Mouse (Mus musculus): ENCODE data around the gene Cmtm6.

Gene Cmtm6

DNA sequence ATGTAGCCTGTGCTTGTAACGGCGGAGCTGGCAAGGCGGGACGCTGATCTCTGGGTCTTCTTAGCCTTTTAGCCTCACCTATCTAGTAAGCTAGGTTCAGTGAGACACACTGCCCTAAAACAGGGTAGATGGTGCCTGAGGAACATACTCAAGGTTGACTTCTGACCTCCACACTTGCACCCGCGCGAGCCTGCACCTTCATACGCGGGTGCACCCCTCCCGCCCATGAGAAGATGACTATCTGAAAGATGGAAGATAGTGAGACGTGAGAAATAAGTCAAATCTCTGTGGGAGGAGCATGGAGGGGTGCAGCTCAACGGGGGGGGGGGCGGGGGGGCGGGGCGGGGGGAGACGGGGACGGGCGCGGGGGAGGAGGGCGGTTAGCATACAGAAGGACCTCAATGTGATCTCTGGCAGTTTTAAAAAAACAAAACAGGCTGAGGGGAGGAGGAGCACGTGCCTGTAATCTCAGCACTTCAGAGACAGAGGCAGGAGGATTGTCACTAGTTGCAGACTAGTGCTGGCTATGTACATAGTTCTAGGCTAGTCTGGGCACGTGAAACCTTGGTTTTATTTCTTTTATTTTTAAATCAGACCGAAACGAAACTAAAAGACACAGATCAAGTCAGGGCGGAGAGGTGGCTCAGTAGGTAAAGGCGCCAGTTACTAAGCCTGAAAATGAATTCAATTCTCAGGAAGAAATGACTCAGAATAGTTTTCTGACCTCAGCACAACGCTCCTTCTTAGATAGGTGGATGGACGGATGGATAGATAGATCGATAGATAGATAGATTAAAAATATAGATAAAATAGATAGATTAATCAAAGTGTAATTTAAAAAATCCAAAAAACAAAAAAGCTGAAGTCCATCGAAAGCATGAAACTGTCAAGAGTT is 758 bp upstream of the Cmtm6 start:
- no peak for DNase-seq (ENCODE audit: extremely low read depth, low read depth, low spot score)

DNA sequence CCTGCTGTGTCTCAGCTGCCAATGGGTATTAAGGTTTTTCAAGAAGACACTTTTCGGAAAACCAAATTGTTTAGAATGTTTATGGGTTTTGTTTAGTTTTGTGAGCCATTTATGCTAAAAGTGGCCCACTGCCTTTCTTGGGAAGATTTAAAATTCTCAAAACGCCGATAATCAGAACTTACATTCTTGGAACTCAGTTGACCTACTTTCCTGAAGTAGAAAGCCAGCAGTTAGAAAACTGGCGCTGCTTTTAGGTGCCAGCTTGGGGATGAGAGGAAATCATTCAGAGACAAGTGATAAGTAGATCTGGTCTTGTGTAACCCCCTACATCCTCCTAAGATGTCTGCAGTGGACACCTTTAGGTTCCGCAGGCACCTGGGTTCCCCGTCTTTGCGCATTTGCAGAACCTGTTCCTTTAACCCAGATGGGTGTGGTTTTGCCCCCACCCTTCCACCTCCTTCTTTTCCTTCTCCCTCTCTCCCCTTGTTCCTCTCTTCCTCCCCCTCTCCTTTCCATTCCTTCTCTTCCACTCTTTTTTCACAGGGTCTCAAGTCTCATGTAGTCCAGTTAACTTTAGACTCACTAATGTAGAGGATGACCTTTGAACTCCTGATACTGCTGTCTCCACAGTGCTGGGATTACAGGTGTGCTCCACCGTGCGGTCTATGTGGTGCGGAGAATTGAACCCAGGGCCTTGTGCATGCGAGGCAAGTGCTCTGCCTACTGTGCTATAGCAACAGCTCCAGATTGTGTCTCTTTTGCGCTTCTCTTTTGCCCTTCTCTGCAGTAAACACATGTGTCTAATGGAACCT is 1.2 kb downstream of the Cmtm6 start:
- DNase-seq (ENCODE audit: extremely low read depth, low read depth, low spot score): no peak

DNA sequence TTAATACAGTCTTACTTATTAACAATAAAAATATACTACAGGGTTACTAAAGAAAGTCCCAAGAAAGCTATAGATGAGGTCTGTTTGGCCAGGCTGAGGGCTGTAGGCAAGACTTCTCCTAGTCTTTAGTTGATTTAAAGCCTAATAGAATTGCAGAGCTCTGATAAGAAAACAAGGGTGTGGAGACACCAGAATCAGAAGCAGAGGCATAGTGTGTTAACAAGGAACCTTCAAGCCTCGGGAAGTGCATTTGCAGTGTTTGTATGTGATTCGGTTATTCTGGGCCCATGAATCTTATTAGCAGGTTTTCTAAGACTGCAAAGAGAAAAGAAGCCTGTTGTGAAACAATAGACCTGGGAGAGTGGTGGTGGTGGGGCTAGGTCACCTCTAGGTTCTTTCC is 2.3 kb downstream of the Cmtm6 start:
- DNase-seq (ENCODE audit: extremely low read depth, low read depth, low spot score): no peak

DNA sequence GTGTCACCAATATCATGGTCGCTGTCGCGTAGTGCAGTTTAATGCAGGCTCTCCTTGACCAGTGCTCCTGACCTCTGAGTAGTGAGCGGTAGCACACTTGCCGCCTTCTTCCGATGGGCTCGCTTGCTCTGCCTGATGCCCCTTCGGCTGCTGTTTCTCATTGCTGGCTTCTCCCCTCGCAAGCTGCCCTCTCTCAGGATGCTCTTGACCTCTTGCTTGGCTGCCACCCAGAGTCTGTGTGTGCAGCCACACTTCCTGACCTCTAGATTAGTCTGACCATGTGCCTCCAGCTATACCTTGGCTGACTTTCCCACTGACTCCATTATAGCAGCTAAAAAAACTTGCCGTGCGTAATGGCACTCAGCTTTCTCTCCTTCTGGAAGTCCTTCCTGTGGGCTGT is 5.5 kb downstream of the Cmtm6 start:
- DNase-seq (ENCODE audit: extremely low read depth, low read depth, low spot score): no peak

DNA sequence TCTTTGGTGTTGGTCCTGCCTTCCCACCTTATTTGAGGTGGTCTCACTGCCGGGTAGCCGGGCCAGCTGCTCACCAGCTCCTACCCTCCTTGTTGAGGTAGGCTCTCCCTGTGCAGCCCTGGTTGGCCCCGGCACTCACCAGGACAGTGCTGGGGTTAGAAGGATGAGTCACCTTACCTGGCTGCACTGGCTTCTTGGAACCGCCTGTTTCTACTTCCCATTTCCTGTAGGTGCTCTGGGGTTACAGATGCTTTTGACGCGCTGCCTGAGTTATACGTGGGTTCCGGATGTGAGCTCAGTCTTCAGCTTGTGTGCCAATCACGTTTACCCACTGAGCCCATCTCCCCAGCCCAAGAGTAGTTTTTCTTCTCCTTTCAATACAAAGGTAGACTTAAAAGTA is 9.4 kb downstream of the Cmtm6 start:
- DNase-seq (ENCODE audit: extremely low read depth, low read depth, low spot score): no peak

DNA sequence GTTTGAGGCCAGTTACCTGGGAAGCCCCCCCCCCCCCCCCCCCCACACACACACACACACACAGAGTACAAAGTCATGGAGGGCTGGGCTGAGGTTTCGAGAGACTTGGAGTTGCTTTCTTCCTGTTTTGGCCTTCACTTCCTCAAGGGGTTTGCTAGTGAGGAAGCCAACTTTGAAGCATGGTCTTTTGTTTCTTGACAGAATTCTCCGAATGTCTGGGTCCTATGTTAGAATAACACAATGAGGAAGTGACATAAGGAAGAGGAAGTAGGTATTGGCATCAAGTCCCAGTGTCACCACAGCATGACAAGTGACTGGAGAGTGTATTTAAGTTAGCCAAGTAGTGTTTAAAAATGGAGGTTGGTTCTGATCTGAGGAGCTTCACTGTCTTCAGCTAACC is 11.8 kb downstream of the Cmtm6 start:
- no peak for DNase-seq (ENCODE audit: extremely low read depth, low read depth, low spot score)

DNA sequence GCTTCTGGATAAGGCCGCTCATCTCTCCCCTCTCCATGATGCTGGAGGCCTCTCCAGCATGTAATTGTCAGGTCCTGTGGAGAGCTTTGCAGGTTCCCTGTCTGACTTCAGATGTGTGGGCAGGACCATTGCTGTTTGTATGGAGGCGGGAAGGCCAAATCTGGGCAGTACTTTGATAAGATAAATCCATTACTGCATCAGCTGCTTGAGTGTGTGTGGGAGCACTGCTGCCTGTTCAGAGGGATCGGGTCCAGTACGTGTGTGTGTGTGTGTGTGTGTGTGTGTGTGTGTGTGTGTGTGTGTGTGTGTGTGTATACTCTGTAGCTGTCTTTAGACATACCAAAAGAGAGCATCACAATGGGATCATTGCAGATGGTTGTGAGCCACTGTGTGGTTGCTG is 14.2 kb downstream of the Cmtm6 start:
- DNase-seq (ENCODE audit: extremely low read depth, low read depth, low spot score): no peak

DNA sequence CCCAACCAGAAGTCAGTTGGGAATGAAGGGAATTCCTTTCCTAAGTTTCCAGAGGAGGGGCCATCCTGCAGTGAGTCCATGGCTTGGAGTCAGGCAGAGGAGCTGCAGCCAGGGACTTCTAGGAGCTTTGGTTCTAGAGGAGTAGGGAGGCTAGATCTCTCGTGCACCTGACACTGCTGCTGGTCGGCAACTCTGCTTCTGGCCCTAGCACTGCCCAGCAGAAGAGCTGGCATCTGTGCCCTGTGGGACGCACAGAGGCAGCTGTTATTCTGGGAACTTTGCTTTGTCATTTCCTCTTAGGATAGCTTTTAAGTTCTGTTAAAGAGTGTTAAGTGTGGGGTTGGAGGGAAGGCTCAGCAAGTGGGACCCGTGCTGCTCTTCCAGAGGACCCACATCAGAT is 14.7 kb downstream of the Cmtm6 start:
- DNase-seq (ENCODE audit: extremely low read depth, low read depth, low spot score): no peak

DNA sequence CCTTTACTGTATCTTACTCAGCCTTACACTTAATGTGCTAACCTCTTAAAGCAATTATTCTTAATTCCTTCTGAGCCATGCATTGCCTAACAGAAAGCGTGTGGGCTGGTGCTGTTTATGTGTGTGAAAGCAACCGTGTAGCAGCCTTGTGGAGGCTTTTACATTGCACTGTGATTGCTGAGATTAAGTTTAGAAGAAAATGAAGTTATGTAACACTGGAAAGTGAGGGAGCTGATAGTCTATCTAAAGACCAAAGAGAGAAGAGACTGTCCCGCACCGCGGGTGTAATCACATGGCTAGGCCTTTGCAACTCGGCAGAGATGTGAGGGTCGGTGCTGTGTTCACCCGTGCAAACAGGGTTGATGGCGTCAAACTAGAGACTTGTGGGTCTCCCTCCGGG is 16.1 kb downstream of the Cmtm6 start:
- peak; percentile 76 for DNase-seq (ENCODE audit: extremely low read depth, low read depth, low spot score)

DNA sequence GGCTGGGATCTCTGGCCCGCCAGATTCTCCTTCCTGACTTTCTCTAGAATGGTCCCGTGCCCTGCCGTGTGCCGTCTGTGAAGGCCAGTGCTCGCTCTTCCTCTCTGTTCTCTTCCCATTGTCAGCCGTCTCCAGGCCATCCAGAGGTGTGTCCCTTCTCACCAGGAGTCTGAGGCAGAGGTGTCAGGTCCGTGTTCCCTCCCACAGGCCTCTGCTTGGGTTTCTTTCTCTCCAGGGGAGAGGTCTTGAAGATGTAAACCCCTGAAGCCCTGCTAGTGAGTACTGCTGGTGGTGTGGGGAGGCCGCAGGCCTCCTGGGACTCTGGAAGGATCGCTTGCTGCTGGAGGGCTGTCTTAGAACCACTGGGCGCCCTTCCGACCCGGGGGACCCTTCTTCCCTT is 16.6 kb downstream of the Cmtm6 start:
- no peak for DNase-seq (ENCODE audit: extremely low read depth, low read depth, low spot score)

DNA sequence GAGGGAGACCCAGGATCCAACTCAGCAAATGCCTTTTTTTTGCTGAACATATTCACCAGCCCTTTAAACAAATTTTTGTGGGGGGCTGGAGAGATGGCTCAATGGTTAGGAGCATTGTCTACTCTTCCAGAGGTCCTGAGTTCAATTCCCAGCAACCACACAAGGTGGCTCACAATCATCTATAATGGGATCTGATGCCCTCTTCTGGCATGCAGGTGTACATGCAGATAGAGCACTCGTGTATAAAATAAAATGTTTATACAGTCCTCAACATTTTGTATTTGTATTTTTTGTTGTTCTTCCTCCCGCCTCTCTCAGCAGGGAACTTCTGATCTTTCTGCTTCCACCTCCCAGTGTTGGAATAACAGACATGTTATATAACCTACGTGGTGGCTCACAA is 20.7 kb downstream of the Cmtm6 start:
- DNase-seq (ENCODE audit: extremely low read depth, low read depth, low spot score): no peak

DNA sequence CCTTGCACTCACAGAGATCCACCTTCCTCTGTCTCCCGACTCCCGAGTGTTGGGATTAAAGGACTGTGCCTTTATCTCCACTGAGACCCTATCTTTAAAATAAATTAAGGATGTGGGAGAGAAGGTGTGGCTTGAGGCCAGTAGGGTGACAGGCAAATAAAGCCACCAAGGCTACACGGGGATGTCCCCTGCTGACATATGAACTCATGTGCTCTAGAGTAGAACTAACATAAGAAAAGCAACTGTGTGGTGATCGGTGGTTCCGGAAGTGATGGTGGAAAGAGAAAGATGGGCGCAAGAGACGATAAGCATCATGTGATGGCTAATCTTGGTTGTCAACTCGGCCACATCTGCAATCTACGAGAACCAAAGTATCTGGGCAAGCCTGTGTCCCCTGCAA is 21.4 kb downstream of the Cmtm6 start:
- no peak for DNase-seq (ENCODE audit: extremely low read depth, low read depth, low spot score)

DNA sequence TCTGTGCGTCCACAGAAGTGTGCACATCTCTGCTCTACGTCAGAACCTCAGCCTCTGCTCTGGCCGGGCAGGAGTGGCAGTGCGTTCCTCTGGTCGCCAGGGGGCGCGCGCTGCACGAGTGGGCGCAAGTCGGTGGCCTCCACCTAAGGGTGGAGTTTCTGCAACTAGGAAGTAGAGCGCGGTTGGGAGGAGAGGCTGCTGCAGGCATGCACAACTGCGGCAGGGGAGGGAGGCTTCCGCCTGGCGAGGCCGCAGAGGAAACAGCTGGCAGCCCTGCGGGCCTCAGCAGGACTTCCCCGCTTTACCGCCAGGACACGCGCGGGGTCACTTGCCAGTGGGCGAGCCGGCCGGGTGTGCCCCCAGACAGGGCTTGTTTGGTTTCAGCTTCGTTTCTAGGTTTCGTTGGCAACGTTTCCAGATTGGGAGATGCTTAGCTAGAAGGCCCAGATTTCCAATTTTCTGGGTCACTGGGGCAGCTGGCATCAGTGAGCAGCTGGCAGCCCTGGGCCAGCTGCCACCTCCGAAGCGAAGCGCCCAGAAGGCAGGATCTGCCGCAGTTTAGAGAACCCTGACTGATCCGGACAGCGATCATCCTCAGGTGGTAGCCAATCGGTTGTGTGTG is 22.1 kb downstream of the Cmtm6 start:
- no peak for DNase-seq (ENCODE audit: extremely low read depth, low read depth, low spot score)

DNA sequence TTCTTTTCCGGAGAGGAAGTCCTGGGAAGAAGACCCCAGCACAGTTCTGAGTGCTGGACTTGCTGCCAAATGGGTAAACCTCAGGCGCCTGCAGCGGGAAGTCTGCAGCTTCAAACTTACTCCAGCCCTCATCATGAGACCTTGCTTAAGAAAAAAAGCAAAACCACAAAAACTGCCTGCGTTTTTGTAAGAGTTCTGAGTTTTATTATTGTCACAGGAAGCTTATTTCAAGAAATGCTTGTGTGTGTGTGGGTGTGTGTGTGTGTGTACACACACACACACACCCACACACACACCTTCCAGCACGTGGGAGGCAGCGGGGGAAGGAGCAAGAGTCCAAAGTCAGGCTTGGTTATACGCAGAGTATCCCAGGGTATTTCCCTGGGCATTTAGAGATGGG is 27.4 kb downstream of the Cmtm6 start:
- DNase-seq (ENCODE audit: extremely low read depth, low read depth, low spot score): no peak

DNA sequence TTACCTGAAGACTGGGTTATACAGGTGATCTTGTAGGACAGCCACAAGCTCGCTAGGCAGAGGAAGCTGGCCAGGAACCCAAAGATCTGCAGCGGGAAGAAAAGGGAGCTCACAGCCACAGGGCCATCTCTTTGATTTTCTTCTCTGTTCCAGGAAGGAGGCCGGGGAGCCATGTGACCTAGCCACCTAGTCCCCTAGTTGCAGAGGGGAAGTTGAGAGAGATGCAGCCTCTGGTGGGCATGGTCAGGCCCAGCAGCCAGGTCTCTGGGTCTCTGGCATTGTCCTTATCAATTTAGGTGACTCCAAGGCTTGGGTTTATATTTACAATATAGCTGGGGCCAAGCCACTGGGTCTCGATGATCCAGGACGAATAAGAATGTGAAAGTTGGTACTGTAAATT is 27.9 kb downstream of the Cmtm6 start:
- no peak for DNase-seq (ENCODE audit: extremely low read depth, low read depth, low spot score)

DNA sequence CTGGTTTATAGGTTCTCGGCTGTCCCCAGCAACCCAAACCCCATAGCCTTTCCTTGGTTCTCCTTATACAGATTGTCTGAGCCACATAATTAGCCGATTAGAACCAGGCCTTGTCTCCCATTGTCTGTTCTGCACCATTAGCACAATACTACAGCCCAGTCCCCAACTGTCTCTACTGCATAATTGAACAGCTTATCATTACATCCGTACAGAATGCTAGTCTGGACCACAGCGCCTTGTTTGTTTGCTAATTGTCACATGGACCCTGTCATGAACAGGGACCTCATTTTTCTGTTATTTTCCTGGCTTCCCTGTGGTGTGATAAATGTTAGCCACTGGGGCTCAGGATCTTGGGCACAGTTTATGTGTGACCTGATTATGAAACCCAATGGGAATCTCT is 29.0 kb downstream of the Cmtm6 start:
- DNase-seq (ENCODE audit: extremely low read depth, low read depth, low spot score): no peak

DNA sequence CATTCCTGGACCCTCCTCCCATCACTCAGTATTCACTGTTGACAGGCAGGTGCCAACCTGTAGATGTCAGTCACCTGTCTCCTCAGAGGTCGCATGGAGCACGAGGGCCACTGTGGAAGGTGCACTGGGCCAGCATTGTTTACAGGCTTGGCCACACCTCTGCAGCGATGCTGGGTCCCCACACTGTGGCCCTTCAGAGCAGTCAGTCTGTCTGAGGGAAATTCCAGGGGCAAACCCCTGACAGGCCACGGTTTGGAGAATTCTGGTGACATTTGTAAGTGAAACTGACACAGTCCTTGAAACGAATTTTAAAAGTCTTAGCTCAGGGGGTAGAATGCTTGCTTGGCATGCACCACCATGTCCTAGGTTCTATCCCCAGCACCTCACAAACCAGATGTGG is 29.4 kb downstream of the Cmtm6 start:
- no peak for DNase-seq (ENCODE audit: extremely low read depth, low read depth, low spot score)

DNA sequence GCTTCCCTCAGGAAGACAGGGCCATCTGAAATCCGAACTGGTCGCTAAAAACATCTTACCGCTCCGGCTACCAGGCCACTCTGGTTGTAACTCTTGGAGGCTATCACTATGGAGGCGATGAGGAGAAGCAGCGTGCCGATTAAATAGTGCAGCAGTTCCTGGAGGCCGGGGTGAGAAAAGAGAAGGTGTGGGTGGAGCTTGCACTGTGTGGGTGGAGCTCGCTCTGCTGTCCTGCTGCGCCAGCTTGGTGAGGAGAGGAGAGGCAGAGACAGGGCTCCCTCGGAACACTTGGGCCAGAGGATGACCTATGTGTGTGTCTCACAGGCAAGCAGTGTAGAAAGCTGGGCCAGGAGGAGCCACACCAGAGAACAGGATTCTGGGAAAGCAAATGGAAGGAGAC is 30.9 kb downstream of the Cmtm6 start:
- DNase-seq (ENCODE audit: extremely low read depth, low read depth, low spot score): no peak

DNA sequence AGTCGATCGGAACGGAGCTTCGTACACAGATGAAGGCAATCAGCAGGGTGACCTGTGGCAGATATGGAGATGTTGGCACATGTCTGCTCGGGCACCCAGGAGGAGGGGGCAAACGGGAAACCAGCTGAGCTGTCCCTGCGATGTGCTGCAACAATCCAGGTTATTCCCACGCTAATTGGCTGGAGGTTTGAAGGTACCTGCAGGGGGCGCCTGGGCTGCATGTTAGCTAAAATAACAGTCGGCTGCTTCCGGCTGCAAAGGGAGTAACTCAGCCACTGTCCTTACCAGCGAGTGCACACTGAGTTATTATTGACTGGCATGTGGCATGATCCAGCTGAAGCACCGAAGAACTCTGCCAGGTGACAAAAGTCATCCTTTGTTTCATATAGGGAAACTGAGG is 32.4 kb downstream of the Cmtm6 start:
- no peak for DNase-seq (ENCODE audit: extremely low read depth, low read depth, low spot score)

DNA sequence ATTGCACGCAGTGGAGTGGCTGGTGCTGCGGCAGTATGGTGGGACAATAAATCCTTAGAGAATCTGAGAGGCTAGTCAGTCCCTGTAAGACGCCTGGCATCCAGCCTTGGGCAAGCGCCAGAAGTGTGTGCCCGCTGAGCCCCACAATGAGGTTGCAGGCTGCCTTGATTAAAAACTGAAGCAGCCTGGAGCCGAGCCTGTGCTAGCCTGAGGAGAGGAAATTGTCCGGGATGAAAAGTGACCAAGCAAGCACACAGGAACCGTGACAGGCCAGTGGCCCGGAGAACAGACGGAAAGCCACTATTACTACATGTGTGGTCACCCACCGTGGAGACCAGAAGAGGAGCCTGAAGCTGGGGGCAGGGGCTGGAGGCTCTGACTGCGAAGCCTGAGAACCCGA is 36.1 kb downstream of the Cmtm6 start:
- no peak for DNase-seq (ENCODE audit: extremely low read depth, low read depth, low spot score)

DNA sequence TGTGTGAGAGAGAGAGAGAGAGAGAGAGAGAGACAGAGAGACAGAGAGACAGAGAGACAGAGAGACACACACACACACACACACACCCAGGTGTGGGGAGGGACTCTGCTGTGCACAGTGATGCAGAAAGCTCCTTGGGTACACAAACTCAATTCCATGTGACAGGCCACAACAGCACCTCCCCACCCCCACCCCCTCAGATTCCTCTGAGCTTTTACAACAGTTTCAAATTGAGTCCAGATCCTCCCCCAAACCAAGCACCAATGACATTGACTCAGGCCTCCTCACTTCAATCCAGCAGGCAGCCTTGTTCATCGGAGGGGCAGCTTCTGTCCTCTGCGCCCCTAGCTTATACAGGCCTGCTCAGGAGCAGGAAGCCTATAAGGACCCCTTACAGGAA is 36.6 kb downstream of the Cmtm6 start:
- DNase-seq (ENCODE audit: extremely low read depth, low read depth, low spot score): no peak

DNA sequence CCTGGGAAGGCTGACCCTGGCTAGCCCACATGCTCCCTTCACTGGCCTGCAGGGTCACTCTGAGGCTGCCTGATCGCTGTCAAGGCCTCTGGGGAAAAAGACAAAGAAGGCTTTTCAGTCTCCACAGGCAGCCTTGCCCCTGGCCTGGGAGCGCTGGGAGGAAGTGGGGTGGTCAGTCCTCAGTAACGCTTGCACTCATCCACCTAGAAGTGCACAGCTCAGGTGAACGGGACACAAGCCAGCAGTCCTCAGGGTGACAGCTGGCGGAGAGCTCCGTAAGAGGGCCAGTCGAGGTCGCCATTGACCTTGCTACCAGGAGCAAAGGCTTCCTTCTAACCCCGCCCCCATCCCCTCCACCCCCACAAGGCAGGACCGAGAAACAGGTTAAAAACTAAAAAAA is 37.1 kb downstream of the Cmtm6 start:
- no peak for DNase-seq (ENCODE audit: extremely low read depth, low read depth, low spot score)

Data from fat pad, adult 2 months (tissue).